Mouse (Mus musculus) CH12.LX (cell line): Measurements from ENCODE around the gene Gata2. TPM values are rescaled to one million over a fixed set of nuclear protein-coding genes. Genes with fewer than 3 reads are reported as not detected.
A peak's percentile ranks its signal among the peaks of the same experiment; 100 is the strongest.

Experiments
- DNase-seq: peaks from one replicate; pipeline ENCODE4 v3.0.0-alpha.2; 2013; ENCODE audit errors: extremely low read depth
- H3K27ac ChIP-seq: 2 replicates; pipeline ENCODE4 v1.5.1; 2012; ENCODE audit warnings: low read depth, mild to moderate bottlenecking, control low read depth, moderate library complexity; ENCODE audit not compliant: insufficient read depth
- H3K27me3 ChIP-seq: replicated peaks from 2 replicates; pipeline ENCODE3; 2012; ENCODE audit warnings: inconsistent platforms
- H3K36me3 ChIP-seq, 2 experiments: replicated peaks in 1 of 2; 2 replicates each; pipeline versions ENCODE3 to v1.6.1; 2012; ENCODE audit warnings: inconsistent platforms in 1 of 2, low read length in 1 of 2, mild to moderate bottlenecking in 1 of 2, mixed read lengths in 1 of 2, moderate library complexity in 1 of 2; ENCODE audit not compliant: control insufficient read depth in 1 of 2, insufficient read depth in 1 of 2
- H3K4me1 ChIP-seq, 2 experiments: 2 replicates each; pipeline ENCODE4 v1.6.1; 2012; ENCODE audit warnings: inconsistent platforms in 1 of 2, moderate library complexity in 1 of 2; ENCODE audit not compliant: insufficient read depth in 2 of 2, control insufficient read depth in 1 of 2
- H3K4me2 ChIP-seq: 2 replicates; pipeline ENCODE4 v1.6.1; 2012; ENCODE audit warnings: low read depth, mild to moderate bottlenecking, control low read depth; ENCODE audit not compliant: poor library complexity, insufficient read depth, severe bottlenecking
- H3K4me3 ChIP-seq, 3 experiments: fragments of 150-350 bp in 1 of 3; sonication (generic) in 1 of 3; replicated peaks in 1 of 3; 2 replicates each; pipeline versions ENCODE3 to v1.5.1; 2011 to 2012; ENCODE audit warnings: low read depth in 2 of 3, low read length in 2 of 3, mild to moderate bottlenecking in 2 of 3, moderate library complexity in 2 of 3, control low read depth in 1 of 3, improper control_type of control experiment in 1 of 3, inconsistent platforms in 1 of 3, mixed read lengths in 1 of 3; ENCODE audit not compliant: poor library complexity in 1 of 3
- H3K79me2 ChIP-seq: replicated peaks from 2 replicates; pipeline ENCODE4 v1.6.1; 2012; ENCODE audit warnings: mild to moderate bottlenecking, moderate library complexity; ENCODE audit not compliant: control insufficient read depth, poor library complexity, insufficient read depth, severe bottlenecking; ENCODE audit errors: extremely low read depth
- H3K9ac ChIP-seq: 2 replicates; pipeline ENCODE4 v1.6.1; 2012; ENCODE audit warnings: low read depth, mild to moderate bottlenecking, control low read depth, moderate library complexity; ENCODE audit not compliant: insufficient read depth
- H3K9me3 ChIP-seq: replicated peaks from 2 replicates; pipeline ENCODE3; 2012; ENCODE audit warnings: low read length, inconsistent platforms, mixed read lengths
- BHLHE40 ChIP-seq: IDR thresholded peaks from 2 replicates; pipeline ENCODE4 v1.6.1; 2011; ENCODE audit warnings: mild to moderate bottlenecking, low read depth, low read length, improper control_type of control experiment
- CTCF ChIP-seq, 2 experiments: IDR thresholded peaks in 1 of 2; conservative IDR thresholded peaks in 1 of 2; 2 replicates each; pipeline ENCODE4 v1.5.1; 2011 to 2012; ENCODE audit warnings: low read depth in 2 of 2, low read length in 2 of 2, improper control_type of control experiment in 1 of 2, inconsistent platforms in 1 of 2, mild to moderate bottlenecking in 1 of 2, moderate library complexity in 1 of 2
- E2F4 ChIP-seq: IDR thresholded peaks from 2 replicates; pipeline ENCODE4 v1.6.1; 2011; ENCODE audit warnings: low read depth, low read length, improper control_type of control experiment; ENCODE audit not compliant: insufficient replicate concordance
- ELF1 ChIP-seq: IDR thresholded peaks from 2 replicates; pipeline ENCODE4 v1.6.1; 2014; ENCODE audit warnings: low read depth, mild to moderate bottlenecking, inconsistent platforms, low read length, improper control_type of control experiment
- EP300 ChIP-seq: IDR thresholded peaks from 2 replicates; pipeline ENCODE4 v1.6.1; 2011; ENCODE audit warnings: low read length, improper control_type of control experiment
- IRF4 ChIP-seq: IDR thresholded peaks from 2 replicates; pipeline ENCODE4 v1.6.1; 2014; ENCODE audit warnings: low read depth, mild to moderate bottlenecking, inconsistent platforms, low read length, improper control_type of control experiment
- MAX ChIP-seq: IDR thresholded peaks from 2 replicates; pipeline ENCODE4 v1.6.1; 2011; ENCODE audit warnings: low read length, improper control_type of control experiment
- MAZ ChIP-seq: IDR thresholded peaks from 2 replicates; pipeline ENCODE4 v1.6.1; 2012; ENCODE audit warnings: low read depth, mild to moderate bottlenecking, inconsistent platforms, low read length, improper control_type of control experiment, moderate library complexity
- MXI1 ChIP-seq: IDR thresholded peaks from 2 replicates; pipeline ENCODE4 v1.6.1; 2011; ENCODE audit warnings: mild to moderate bottlenecking, low read depth, low read length, improper control_type of control experiment
- MYC ChIP-seq: IDR thresholded peaks from 2 replicates; pipeline ENCODE4 v1.6.1; 2011; ENCODE audit warnings: low read depth, mild to moderate bottlenecking, improper control_type of control experiment, low read length
- NELFE ChIP-seq: IDR thresholded peaks from 2 replicates; pipeline ENCODE4 v1.6.1; 2011; ENCODE audit warnings: low read depth, low read length, improper control_type of control experiment
- NRF1 ChIP-seq: IDR thresholded peaks from 2 replicates; pipeline ENCODE4 v1.6.1; 2014; ENCODE audit warnings: low read depth, mild to moderate bottlenecking, inconsistent platforms, low read length, improper control_type of control experiment, moderate library complexity
- PAX5 ChIP-seq: IDR thresholded peaks from 2 replicates; pipeline ENCODE4 v1.6.1; 2012; ENCODE audit warnings: low read length, inconsistent platforms, mixed read lengths
- RAD21 ChIP-seq: IDR thresholded peaks from 2 replicates; pipeline ENCODE4 v1.6.1; 2011; ENCODE audit warnings: low read depth, mild to moderate bottlenecking, low read length, improper control_type of control experiment, moderate library complexity
- SIN3A ChIP-seq: IDR thresholded peaks from 2 replicates; pipeline ENCODE4 v1.6.1; 2012; ENCODE audit warnings: low read length, improper control_type of control experiment, inconsistent platforms
- SMC3 ChIP-seq: IDR thresholded peaks from 2 replicates; pipeline ENCODE4 v1.6.1; 2011; ENCODE audit warnings: low read depth, low read length, improper control_type of control experiment
- TCF12 ChIP-seq: IDR thresholded peaks from 2 replicates; pipeline ENCODE4 v1.6.1; 2014; ENCODE audit warnings: low read depth, mild to moderate bottlenecking, inconsistent platforms, low read length, improper control_type of control experiment
- ZC3H11A ChIP-seq: IDR thresholded peaks from 2 replicates; pipeline ENCODE4 v1.6.1; 2012; ENCODE audit warnings: low read depth, mild to moderate bottlenecking, inconsistent platforms, low read length, improper control_type of control experiment
- ZKSCAN1 ChIP-seq: IDR thresholded peaks from 2 replicates; pipeline ENCODE4 v1.6.1; 2012; ENCODE audit warnings: low read depth, inconsistent platforms, low read length, improper control_type of control experiment, borderline replicate concordance
- ZMIZ1 ChIP-seq: IDR thresholded peaks from 2 replicates; pipeline ENCODE4 v1.6.1; 2012; ENCODE audit warnings: low read depth, mild to moderate bottlenecking, inconsistent platforms, low read length, improper control_type of control experiment
- ZNF384 ChIP-seq: IDR thresholded peaks from 2 replicates; pipeline ENCODE4 v1.6.1; 2012; ENCODE audit warnings: low read depth, low read length, improper control_type of control experiment, inconsistent platforms
- dilution Hi-C: fragments of 300-500 bp; cut with MboI; formaldehyde crosslinking; loops from 2 replicates; pipeline ENCODE4 v1.14.3; 2020; ENCODE audit warnings: low sequenced_read_pairs; ENCODE audit not compliant: extremely low pct_unique_long_range_greater_than_20kb, extremely low pct_ligation_motif_present
- in situ Hi-C: fragments of 300-500 bp; cut with MboI; formaldehyde crosslinking; loops from 3 replicates; pipeline ENCODE4 v1.14.3; 2019; ENCODE audit warnings: low sequenced_read_pairs, low pct_ligation_motif_present, low pct_unique_long_range_greater_than_20kb, mixed read lengths
- polyA plus RNA-seq: library from polyadenylated mRNA; unstranded; fragments of >175 nt; gene quantifications from 2 replicates; pipeline ENCODE4 v1.2.1, GENCODE M21; 2012; ENCODE audit warnings: low read depth; ENCODE audit not compliant: insufficient read length
- total RNA-seq, 2 experiments: library from RNA; depleted of rRNA; stranded (reverse); fragments of 300-350 nt in 1 of 2; fragments of >200 nt in 1 of 2; gene quantifications; 2 replicates each; pipeline ENCODE4 v1.2.3; 2012 to 2014

Gata2 gene
- total and polyA plus RNA-seq, 3 experiments, result not detected

DNA sequence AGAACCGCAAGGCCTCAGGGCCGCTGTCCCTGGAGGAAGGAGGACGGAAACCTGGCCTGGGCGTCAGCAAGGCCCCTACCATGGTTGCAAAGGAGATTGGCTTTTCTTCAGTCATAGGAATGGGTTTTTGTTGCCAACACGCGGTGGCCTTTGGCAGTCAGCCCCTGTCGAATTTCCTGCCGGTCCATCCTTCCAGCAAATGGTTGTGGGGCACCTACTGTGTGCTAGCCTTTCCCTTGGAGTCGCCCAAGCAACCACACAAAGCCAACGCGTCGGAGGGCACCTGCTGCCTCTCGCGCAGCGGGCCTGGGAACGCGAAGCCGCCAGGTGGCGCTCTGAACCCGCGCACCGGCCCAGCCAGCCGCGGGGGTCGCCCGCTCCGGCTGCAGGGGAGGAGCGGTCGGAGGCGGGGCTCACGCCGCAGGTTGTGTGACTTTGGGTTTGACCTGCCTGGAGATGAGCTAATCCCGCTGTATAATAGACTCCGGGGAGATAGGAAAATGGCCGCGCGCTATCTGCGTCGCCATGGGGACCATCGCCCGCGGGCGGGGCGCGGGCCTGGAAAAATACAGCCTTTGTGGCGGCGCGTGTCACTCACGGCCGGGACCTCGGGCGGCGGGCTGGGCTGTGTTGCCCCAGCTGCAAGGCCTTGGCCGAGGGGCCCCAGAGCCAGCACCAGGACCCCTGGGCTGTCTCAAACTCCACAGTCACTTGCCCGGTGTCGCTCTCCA, 4.2 kb upstream of the Gata2 start:
- peaks cover 45% of the 10 kb centered on the region for H3K27me3 ChIP-seq
- H3K4me3 ChIP-seq, result peak overlapping the region; percentile 34 to 50 (median 42)
- in situ Hi-C loops, result loop anchor here (10.0 kb wide), 1 partner anchor 45 kb away; no protein-coding TSS in a partner anchor
- no peaks in the 10 kb centered on the region for H3K79me2 ChIP-seq
- TF ChIP-seq RAD21 (peak; percentile 80), IRF4 (no peak), MXI1 (peak; percentile 70), CTCF (conservative IDR thresholded peaks at IDR 0.05 in 1 of 2, IDR thresholded peaks at IDR 0.05 in 1 of 2; ENCODE audit: low read depth in 2 of 2, low read length in 2 of 2) (peak; percentile 29 to 90; a peak in 3 of 4 replicates), NELFE (no peak; the same call in 1 of the 2 replicates), ZKSCAN1 (peak; percentile 71; the same call in 1 of the 2 replicates), ZC3H11A (peak; percentile 51), ELF1 (0 out of 2 replicates have a peak, but pooled peaks have one; percentile 29), MAZ (peak; percentile 68; the same call in 1 of the 2 replicates), BHLHE40 (peak; percentile 23; the same call in 1 of the 2 replicates), TCF12 (peak; percentile 37; the same call in 1 of the 2 replicates), SIN3A (peak; percentile 49; the same call in 1 of the 2 replicates), SMC3 (peak; percentile 92), EP300 (no peak), MAX (peak; percentile 27; the same call in 1 of the 2 replicates), E2F4 (no peak)
- no peak overlapping the region for H3K27ac ChIP-seq
- H3K36me3 ChIP-seq, result no peaks in the 10 kb centered on the region
- peaks cover 2 to 3% of the 10 kb centered on the region in 2 experiments; a peak in 3 of 4 replicates for H3K4me1 ChIP-seq
- peak; percentile 57 for DNase-seq
- peak overlapping the region; percentile 29 for H3K4me2 ChIP-seq
- H3K9me3 ChIP-seq, result peaks cover 3% of the 10 kb centered on the region
- dilution Hi-C loops, result no loop called here
- H3K9ac ChIP-seq, result no peak overlapping the region

DNA sequence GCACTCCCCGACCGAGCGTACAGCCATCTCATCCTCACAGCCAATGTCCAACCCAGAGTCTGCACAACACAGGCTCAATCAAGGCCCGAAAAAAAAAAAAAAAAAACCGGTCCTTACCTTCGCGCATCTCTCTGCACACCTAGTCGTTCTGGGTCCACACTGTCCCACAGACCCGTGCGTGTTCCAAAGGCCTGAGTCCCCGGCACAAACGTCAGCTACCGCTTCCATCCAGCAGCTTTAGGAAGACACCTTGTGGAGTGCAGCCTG, 3.7 kb upstream of the Gata2 start:
- no peak overlapping the region for H3K9ac ChIP-seq
- no peak for DNase-seq
- dilution Hi-C loops, result no loop called here
- no peaks in the 10 kb centered on the region for H3K36me3 ChIP-seq
- H3K9me3 ChIP-seq, result peaks cover 3% of the 10 kb centered on the region
- H3K4me1 ChIP-seq, result peaks cover 2 to 3% of the 10 kb centered on the region in 2 experiments; a peak in 3 of 4 replicates
- in situ Hi-C loops, result no loop called here
- no peaks in the 10 kb centered on the region for H3K79me2 ChIP-seq
- TF ChIP-seq MYC (no peak), ZMIZ1 (no peak), NRF1 (no peak), PAX5 (no peak), ZNF384 (0 out of 2 replicates have a peak, but pooled peaks have one; percentile 9)
- H3K27ac ChIP-seq, result no peak overlapping the region
- peak overlapping the region; percentile 17 for H3K4me2 ChIP-seq
- H3K27me3 ChIP-seq, result peaks cover 45% of the 10 kb centered on the region
- H3K4me3 ChIP-seq, result peak overlapping the region in 1 of 3 experiments; percentile 50
